Mouse (Mus musculus) embryo, embryonic 10 days (tissue): ENCODE data around the gene Clic1.

Experiments
- DNase-seq: peaks from one replicate; pipeline ENCODE4 v3.0.0-alpha.2; 2015; ENCODE audit warnings: low spot score

Clic1 gene

DNA sequence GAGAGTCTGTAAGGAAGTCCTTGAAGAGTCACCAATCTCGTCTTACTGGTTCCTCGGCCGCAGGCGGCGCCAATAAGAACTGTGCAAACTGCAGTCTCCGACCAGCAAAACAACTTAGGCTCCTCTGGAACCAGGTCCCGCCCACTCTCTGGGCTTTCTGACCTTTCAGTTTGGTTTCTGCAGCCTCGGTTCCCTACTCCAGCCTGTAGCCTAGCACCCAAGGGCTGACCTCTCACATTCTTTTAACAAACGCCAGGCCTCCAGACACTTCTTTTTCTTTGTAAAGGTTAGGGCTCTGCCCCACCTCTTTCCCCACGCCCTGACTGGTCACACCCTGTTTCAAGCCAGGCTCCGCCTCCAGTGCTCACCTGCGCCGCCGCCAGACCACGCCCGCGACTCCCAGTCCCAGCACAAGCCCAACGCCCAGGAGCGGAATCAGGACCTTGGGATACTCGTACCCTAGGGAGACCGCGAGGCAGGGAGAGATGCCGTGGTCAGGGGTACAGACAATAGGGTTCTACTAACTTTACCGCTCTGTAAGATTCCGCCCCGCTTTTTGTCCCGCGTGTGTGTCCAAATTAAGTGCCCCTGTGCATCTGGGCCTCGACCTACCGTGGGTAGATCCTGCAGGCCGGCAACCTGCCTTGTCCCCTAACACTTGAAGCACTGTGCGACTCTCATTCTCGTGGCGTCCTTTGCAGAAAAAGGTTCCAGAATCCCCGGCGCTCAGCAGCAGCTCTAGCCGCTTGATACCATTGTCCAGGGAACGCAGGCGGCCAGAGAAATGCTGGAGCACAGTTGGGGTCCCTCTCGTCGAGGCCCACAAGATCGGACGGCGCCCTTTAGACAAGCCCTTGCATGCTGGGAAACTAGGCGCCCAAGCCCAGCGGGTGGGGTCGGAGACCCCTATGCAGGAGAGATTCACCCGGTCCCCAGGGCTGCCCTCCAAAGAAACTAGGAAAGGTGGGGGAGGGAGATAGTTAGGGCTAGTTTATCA, 15.5 kb downstream of the Clic1 start, which contains the start of gene Ly6g6c:
Gene Ly6g6c, plus strand, starts transcription at position 438 of the 997 bp plus-strand sequence.
- peak; percentile 81 for DNase-seq

- no peak for DNase-seq
Measured at GRCm38 (mm10) chr17:35066084-35066483, 16.3 kb downstream of the Clic1 start, which contains the start of gene Mpig6b. Mpig6b (minus strand) TSS chr17:35066184.

DNA sequence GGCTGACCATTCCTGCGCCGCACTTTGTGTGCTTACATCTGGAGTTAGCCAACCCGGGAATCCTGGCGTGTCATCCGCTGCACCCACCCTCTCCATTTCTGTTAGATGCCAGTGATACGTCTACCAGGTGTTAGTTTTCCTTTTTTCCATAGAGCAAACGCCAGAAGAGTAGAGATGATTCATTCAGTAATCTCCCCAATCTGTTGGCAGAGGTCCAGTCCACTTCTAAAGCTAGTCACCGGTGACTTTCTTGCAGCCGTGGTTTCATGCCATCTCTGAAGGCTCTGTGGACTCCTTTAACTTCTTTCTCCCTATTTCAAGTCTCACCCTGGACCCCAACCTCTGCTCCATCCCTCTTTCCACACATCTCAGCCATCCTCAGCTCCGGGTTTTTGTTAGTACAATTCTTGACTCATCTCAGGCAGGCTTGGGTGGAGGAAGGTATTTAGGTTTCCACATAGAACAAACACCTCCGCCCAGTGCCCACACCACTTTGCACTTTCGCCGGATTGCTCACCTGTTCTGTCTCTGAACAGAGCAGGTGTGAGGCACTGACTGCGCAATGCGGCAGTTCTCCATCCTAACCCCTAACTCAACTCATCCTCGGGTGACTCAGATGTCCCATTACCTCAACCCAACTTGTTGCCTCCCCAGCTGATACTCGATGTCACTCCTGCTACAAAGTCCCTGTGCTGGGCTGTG, 18.6 kb downstream of the Clic1 start:
- DNase-seq, result no peak

DNA sequence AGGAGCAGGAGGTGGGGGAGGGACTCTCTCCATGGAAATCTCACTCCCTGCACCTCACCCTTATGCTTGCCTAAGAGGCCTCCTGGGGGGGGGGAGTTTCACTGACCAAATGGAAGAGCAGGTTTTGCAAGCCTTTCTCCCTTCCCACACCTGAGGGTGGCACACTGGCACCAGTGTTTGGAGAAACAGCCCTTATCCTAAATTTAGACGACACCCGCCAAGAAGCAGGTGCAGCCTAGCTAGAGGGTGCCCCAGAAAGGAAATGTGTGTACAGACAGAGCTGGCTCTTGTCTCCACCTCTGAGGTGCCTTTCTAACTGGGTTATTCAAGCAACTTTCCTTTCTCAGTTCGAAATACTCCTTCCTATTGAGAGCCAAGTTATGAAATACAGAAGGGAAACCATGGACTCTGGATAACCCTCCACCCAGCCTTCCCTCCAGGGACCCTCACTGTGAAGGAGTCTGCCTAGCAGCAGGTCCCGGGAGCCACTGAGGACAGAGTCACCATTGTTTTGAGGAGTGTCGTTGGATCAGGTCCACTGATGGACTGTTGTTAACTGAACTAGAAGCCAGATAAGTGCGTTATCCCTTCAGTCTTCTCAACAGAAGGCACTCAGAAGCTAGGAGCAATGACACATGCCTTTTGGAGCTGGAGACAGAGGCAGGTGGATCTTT, 20.9 kb downstream of the Clic1 start:
- no peak for DNase-seq

DNA sequence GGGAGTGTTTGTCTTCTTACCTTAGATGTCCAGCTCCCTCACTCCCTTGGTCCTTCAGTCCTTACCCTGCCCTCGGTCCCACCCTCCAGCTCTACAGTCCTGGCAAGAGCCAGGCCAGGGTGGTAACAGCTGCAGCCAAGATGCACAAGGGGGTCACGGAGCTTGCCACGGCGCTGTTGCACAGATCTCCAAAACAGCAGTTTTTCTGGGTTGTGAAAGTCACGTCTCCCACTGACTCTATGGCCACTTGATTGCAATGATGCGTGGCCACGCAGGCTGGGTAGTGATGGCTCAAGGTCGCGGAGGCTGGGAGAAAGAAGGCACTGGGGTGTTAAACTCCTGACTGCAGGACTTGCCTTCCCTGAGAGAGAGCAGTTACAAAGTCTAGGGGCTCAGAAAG, 21.7 kb downstream of the Clic1 start:
- DNase-seq, result no peak

- DNase-seq, result no peak
Measured at GRCm38 (mm10) chr17:35074097-35074496, 24.3 kb downstream of the Clic1 start.

DNA sequence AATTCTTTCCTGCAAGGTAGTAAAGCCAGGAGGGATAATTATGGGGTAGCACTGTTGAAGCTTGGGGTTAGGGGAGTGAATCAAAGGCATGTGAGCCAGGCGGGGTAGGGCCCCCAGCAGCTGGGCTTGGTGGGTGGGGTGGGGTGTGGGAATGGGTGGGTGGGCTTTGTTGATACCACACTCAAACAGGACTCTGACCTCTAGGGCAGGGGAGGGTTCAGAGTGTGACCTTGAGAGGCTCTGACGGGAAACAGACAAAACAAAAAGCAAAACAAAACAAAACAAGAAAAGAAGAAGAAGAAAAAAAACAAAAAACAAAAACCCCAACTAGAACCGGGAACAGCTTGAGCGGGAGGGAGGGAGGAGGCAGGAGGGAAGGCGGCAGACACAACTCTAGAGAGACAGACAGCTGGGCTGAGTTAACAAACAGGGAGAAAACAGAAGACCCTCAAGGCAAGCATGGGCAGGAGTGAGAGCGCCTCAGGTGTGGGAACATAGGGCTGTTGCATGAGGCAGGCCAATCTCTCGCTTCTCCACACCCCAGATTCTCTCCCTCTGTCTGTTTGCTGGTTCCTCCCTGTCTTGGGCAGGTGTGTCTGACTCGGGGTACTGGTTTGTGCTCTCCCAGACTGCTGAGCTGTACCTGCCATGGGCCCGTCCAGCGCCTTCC, 26.9 kb downstream of the Clic1 start, which contains the start of gene Ly6g6e:
Gene Ly6g6e, plus strand, starts transcription at position 396 of the 670 bp plus-strand sequence.
- peak; percentile 35 for DNase-seq

GRCm38 (mm10) chr17:35077285-35077684, 27.5 kb downstream of the Clic1 start:
- no peak for DNase-seq

- peak; percentile 75 for DNase-seq
Measured at GRCm38 (mm10) chr17:35077786-35078233, 28.0 kb downstream of the Clic1 start, which contains the start of gene Ly6g6d. Ly6g6d (minus strand) TSS chr17:35078065.

- DNase-seq, result no peak
Measured at GRCm38 (mm10) chr17:35079778-35080177, 30.0 kb downstream of the Clic1 start.

DNA sequence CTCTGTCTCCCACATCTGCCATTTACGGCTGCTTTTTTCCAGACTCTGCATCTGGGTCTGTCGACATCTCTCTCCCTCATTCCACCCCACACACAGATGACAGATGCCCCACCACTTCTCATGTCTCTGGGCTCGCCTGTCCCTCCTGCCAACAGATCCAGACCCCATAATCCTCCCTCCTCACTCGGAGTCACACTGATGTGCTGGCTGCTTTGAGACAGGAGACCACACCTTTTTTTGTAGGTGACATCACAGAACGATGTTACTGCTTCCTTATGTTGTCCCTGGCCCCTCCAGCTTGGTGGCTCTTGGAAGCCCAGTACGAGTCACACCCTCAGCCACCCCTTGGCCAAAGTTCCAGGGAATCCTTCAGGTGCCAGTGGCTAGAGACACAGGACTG, 30.5 kb downstream of the Clic1 start:
- no peak for DNase-seq

DNA sequence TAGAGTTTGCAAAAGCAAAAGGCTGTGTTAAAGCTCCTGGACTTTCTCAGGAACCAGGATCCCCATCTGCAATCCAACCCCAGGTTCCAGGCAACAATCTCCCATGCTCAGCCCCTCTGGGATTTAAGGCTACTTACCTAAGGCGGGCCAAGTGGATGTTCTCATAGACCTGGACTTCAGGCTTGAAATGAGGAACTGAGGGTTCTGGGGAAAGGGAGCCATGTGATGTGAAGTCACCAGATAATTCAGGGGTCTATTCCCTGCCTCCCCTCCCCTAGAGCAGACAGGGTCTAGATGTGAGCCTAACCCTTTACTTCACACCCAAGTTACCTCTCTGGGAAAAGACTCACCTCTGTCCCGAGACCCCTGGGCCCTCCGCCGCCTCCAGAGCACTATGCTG, 30.9 kb downstream of the Clic1 start:
- no peak for DNase-seq

GRCm38 (mm10) chr17:35082841-35083576, 33.2 kb downstream of the Clic1 start:
- DNase-seq, result no peak

DNA sequence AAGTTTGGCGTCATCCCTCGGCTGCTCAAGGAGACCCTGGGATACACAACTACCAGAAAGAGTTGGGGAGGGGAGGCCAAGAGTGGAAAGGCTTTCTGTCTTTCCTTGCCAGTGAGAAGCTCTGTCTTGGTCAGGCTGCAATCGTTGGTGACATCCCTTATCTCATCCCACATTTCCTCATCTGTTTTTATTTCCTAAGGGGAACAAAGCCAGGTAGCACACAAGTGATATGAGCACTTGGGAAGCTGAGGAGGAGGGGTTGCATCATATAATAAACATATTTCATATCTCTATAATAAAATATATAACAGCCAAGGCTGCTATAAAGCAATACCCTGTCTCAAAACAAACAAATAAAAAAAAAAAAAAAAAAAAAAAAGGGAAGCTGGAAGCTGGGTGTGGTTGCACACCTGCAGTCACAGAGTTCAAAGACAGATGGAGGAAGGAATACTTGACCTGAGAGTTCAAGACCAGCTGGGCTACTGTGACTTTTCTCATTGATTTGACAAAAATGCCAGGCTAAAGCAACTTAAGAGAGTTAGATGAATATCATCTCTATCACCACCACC, 34.2 kb downstream of the Clic1 start:
- no peak for DNase-seq

- DNase-seq, result no peak
Measured at GRCm38 (mm10) chr17:35085208-35085865, 35.6 kb downstream of the Clic1 start, which contains the start of gene Ly6g6f. Ly6g6f (minus strand) TSS chr17:35085610.

- DNase-seq, result no peak
Measured at GRCm38 (mm10) chr17:35088151-35088550, 38.4 kb downstream of the Clic1 start.

- peak; percentile 98 for DNase-seq
Measured at GRCm38 (mm10) chr17:35088825-35089644, 39.3 kb downstream of the Clic1 start, which contains the start of gene Abhd16a. Abhd16a (plus strand) TSS chr17:35089263.

DNA sequence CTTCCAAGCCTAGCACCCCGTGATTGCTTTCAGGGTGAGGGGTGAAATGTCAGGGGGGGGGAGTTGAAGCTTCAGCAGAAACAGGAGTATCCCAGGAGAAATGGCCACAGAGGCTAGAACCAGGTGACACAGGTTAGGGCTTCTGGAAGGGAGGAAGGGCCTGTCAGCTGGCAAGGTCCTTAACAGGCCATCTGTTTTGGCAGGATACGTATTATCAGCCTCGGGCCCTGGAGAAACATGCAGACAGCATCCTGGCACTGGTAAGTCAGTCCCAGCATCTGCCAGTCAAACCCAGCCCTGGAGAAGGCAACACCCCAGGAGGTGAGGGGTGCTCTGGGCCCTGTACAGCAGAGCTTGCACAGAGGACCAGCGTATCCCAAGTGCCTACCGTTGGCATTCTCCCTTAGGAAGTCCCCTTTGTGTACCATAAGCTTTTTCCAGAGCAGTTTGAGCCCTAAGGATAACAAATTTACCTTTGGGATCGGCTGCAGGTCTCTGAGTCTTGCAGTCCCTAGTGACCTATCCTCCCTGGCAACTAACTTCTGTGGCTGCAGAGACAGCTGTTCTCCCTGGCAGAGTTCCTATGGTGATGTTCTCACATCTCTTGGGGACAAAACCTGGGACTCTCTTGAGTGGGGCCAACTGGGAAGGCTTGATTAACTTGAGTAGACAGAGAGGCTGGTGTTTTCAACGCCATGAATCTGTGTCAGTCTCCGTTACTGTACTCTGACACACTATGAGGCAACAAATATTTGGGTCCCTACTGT, 40.6 kb downstream of the Clic1 start:
- no peak for DNase-seq
